Mouse (Mus musculus) liver, adult 2 months (tissue): ENCODE results near the gene Pde8b. TPM values are rescaled to one million over a fixed set of nuclear protein-coding genes. Genes with fewer than 3 reads are reported as not detected.
A peak's percentile ranks its signal among the peaks of the same experiment; 100 is the strongest.

Experiments used
- DNase-seq: peaks from one replicate; pipeline ENCODE4 v3.0.0-alpha.2; 2011; ENCODE audit warnings: low read depth, low spot score; ENCODE audit errors: extremely low read depth
- H3K27ac ChIP-seq: fragments of 200-500 bp; replicated peaks from 2 replicates; pipeline ENCODE4 v1.5.1; 2012; ENCODE audit warnings: low read depth, mild to moderate bottlenecking, control low read depth, inconsistent platforms, low read length; ENCODE audit not compliant: insufficient read depth
- H3K27me3 ChIP-seq: fragments of 200-500 bp; 2 replicates; pipeline ENCODE4 v1.6.1; 2012; ENCODE audit warnings: mild to moderate bottlenecking, moderate library complexity, low read length, inconsistent platforms; ENCODE audit not compliant: control insufficient read depth, insufficient read depth
- H3K36me3 ChIP-seq: fragments of 200-500 bp; 2 replicates; pipeline ENCODE4 v1.6.1; 2012; ENCODE audit warnings: low read length, inconsistent platforms; ENCODE audit not compliant: control insufficient read depth, insufficient read depth
- H3K4me1 ChIP-seq: fragments of 200-500 bp; 2 replicates; pipeline ENCODE4 v1.6.1; 2011; ENCODE audit warnings: low read length; ENCODE audit not compliant: control insufficient read depth, insufficient read depth
- H3K4me3 ChIP-seq: fragments of 200-500 bp; 2 replicates; pipeline ENCODE4 v1.5.1; 2011; ENCODE audit warnings: low read depth, mild to moderate bottlenecking, control low read depth, low read length, moderate library complexity; ENCODE audit not compliant: insufficient read depth
- H3K79me2 ChIP-seq: fragments of 200-500 bp; 2 replicates; pipeline ENCODE4 v1.6.1; 2012; ENCODE audit warnings: inconsistent platforms, mild to moderate bottlenecking, low read length, moderate library complexity; ENCODE audit not compliant: control insufficient read depth, insufficient read depth
- H3K9ac ChIP-seq: fragments of 200-500 bp; 2 replicates; pipeline ENCODE4 v1.6.1; 2012; ENCODE audit warnings: low read depth, mild to moderate bottlenecking, control low read depth, inconsistent platforms, low read length
- CTCF ChIP-seq: fragments of 200-500 bp; IDR thresholded peaks from 2 replicates; pipeline ENCODE4 v1.5.1; 2011; ENCODE audit warnings: low read depth, low read length, control low read depth
- POLR2A ChIP-seq: fragments of 200-500 bp; IDR thresholded peaks from 2 replicates; pipeline ENCODE4 v1.6.1; 2011; ENCODE audit warnings: low read length, control low read depth; ENCODE audit not compliant: insufficient read depth; ENCODE audit errors: extremely low read depth
- WGBS: fragments of 180-500 bp; shearing (Covaris S2); methylation state at CpG from one replicate; pipeline ENCODE4 v1.1.7; 2018; 5-methylcytosine and 5-hydroxymethylcytosine counted together
- polyA plus RNA-seq: library from polyadenylated mRNA; depleted of rRNA; stranded (reverse); fragments of >200 nt; gene quantifications from 2 replicates; pipeline ENCODE4 v1.2.3, GENCODE M21; 2012
- total RNA-seq: library from RNA; depleted of rRNA; stranded (reverse); fragments of >200 nt; gene quantifications from 2 replicates; pipeline ENCODE4 v1.2.3, GENCODE M21; 2014

Pde8b gene
- total and polyA plus RNA-seq, 2 experiments: 1.4 to 1.5 TPM

- Histone ChIP-seq H3K4me1 (peaks cover 2% of the 10 kb centered on the region; the same call in 1 of the 2 replicates), H3K4me3 (no peak overlapping the region), H3K9ac (no peak overlapping the region), H3K27ac (no peak overlapping the region), H3K36me3 (no peaks in the 10 kb centered on the region), H3K79me2 (no peaks in the 10 kb centered on the region), H3K27me3 (no peaks in the 10 kb centered on the region)
- TF ChIP-seq CTCF (no peak), POLR2A (no peak)
- DNase-seq: peak; percentile 9
- 27% methylated on average over 4 of the region's 4 CpGs for WGBS
Observed at GRCm38 (mm10) chr13:95140460-95141079, 109.6 kb downstream of the Pde8b start.

DNA sequence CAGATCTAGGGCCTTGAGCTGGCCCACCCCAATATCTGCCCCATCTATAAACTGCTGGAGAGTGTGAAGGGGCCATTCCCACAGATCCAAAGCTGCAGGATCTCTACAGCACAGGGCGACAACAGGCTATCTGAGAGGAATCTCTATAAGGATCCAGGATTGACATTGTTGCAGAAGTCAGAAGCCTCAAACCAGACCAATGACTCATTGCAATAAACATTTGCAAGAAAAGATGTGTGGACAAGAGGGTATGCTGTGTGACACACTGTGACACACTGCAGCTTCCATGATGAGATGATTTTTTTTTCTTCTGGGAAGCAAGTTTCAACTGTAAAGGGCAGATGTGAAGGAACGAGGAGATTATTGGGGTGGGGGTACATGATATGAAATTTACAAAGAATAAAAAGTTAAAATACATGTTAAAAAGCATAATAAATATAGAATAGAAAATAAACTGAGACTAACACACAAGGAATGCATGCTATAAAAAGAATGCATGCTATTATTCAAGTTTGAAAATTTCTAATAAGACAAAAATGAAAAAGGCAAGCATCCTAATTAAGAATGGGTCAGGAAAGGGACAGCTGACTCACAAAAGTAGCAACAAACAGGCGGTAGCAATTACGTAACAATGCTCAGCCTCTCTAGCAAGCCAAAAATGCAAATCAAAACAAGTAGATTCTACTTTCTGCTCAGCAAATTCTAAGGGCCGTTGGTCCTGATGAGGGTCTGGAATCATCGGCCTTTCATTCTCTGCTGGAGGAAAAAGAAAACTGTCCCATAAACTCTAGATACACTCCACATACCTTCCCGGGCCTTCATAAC lies 114.6 kb downstream of the Pde8b start:
- Histone ChIP-seq H3K79me2 (no peaks in the 10 kb centered on the region), H3K36me3 (no peaks in the 10 kb centered on the region), H3K27me3 (no peaks in the 10 kb centered on the region), H3K4me1 (peaks cover 2% of the 10 kb centered on the region; the same call in 1 of the 2 replicates), H3K27ac (peak overlapping the region; percentile 57), H3K9ac (no peak overlapping the region; the same call in 1 of the 2 replicates), H3K4me3 (no peak overlapping the region)
- WGBS: 83% methylated on average over 7 of the region's 7 CpGs
- TF ChIP-seq POLR2A (no peak), CTCF (no peak)
- DNase-seq: peak; percentile 17

- Histone ChIP-seq H3K4me3 (no peak overlapping the region), H3K4me1 (peaks cover 2% of the 10 kb centered on the region; the same call in 1 of the 2 replicates), H3K9ac (no peak overlapping the region), H3K79me2 (no peaks in the 10 kb centered on the region), H3K27me3 (no peaks in the 10 kb centered on the region), H3K27ac (no peak overlapping the region), H3K36me3 (no peaks in the 10 kb centered on the region)
- no peak for TF ChIP-seq POLR2A
- TF ChIP-seq CTCF: no peak
- no peak for DNase-seq
- 80% methylated on average over 4 of the region's 4 CpGs for WGBS
Observed at GRCm38 (mm10) chr13:95131848-95132247, 118.3 kb downstream of the Pde8b start.

- TF ChIP-seq POLR2A (no peak), CTCF (no peak)
- DNase-seq: peak; percentile 21
Observed at GRCm38 (mm10) chr13:95131041-95131440, 119.1 kb downstream of the Pde8b start.

DNA sequence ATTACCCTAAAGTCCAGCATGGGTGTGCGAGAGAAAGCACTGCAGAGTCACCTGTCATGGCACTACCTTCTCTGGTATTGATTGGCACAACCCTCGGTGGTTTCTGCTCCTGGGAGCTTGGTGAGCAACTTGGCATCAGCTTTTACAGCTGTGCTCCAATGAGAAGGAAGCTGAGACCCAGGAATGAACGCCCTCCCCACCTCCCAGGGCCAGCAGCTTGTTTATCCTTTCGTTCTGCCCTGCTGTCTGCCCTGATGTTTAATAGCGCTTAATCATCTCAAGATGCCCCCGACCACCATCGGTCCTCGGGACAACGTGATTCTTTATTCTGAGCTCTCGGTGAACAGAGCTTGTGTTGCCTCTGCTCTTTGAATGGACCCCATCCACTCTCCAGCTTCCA lies 122.8 kb downstream of the Pde8b start:
- 77% methylated on average over 10 of the region's 10 CpGs for WGBS
- H3K4me3 ChIP-seq: no peak overlapping the region

More at GRCm38 (mm10) chr13:95131041-95131440, 119.1 kb downstream of the Pde8b start:
- Histone ChIP-seq H3K79me2 (no peaks in the 10 kb centered on the region), H3K4me3 (no peak overlapping the region), H3K9ac (no peak overlapping the region), H3K27ac (no peak overlapping the region), H3K27me3 (no peaks in the 10 kb centered on the region), H3K36me3 (no peaks in the 10 kb centered on the region), H3K4me1 (peaks cover under 1% of the 10 kb centered on the region; the same call in 1 of the 2 replicates)
- 79% methylated on average over 1 of the region's 1 CpGs for WGBS

More for the DNA sequence above, 122.8 kb downstream of the Pde8b start:
- Histone ChIP-seq H3K36me3 (no peaks in the 10 kb centered on the region), H3K9ac (no peak overlapping the region), H3K79me2 (no peaks in the 10 kb centered on the region), H3K27ac (no peak overlapping the region), H3K27me3 (no peaks in the 10 kb centered on the region), H3K4me1 (no peaks in the 10 kb centered on the region)
- DNase-seq: no peak
- TF ChIP-seq CTCF: no peak
